Mouse (Mus musculus) small intestine, adult 2 months (tissue): ENCODE measurements around the gene Lipc. TPM values are rescaled to one million over a fixed set of nuclear protein-coding genes. Genes with fewer than 3 reads are reported as not detected.

Experiments
- H3K27ac ChIP-seq: fragments of 200-500 bp; 2 replicates; pipeline ENCODE4 v1.5.1; 2012; ENCODE audit warnings: low read depth, low read length, control low read depth, inconsistent platforms; ENCODE audit not compliant: insufficient read depth
- H3K27me3 ChIP-seq: fragments of 200-500 bp; 2 replicates; pipeline ENCODE4 v1.6.1; 2012; ENCODE audit warnings: mild to moderate bottlenecking, moderate library complexity, low read length, inconsistent platforms; ENCODE audit not compliant: control insufficient read depth, insufficient read depth
- H3K36me3 ChIP-seq: fragments of 200-500 bp; 2 replicates; pipeline ENCODE4 v1.6.1; 2012; ENCODE audit warnings: mild to moderate bottlenecking, low read length, control low read depth, inconsistent platforms; ENCODE audit not compliant: control insufficient read depth, insufficient read depth
- H3K4me1 ChIP-seq: fragments of 200-500 bp; 2 replicates; pipeline ENCODE4 v1.6.1; 2012; ENCODE audit warnings: low read length, inconsistent platforms, mixed read lengths; ENCODE audit not compliant: control insufficient read depth, insufficient read depth, insufficient read length
- H3K4me3 ChIP-seq: fragments of 200-500 bp; 2 replicates; pipeline ENCODE4 v1.5.1; 2012; ENCODE audit warnings: low read depth, mild to moderate bottlenecking, control low read depth, inconsistent platforms, low read length, moderate library complexity
- CTCF ChIP-seq: fragments of 200-500 bp; IDR thresholded peaks from 2 replicates; pipeline ENCODE4 v1.5.1; 2012; ENCODE audit warnings: low read depth, mild to moderate bottlenecking, control low read depth, inconsistent platforms, low read length, moderate library complexity, mixed read lengths; ENCODE audit not compliant: insufficient replicate concordance, insufficient read length; ENCODE audit errors: extremely low read depth
- POLR2A ChIP-seq: fragments of 200-500 bp; IDR thresholded peaks from 2 replicates; pipeline ENCODE4 v1.6.1; 2012; ENCODE audit warnings: low read depth, mild to moderate bottlenecking, control low read depth, inconsistent platforms, low read length, moderate library complexity
- WGBS: fragments of 180-500 bp; shearing (Covaris S2); methylation state at CpG from one replicate; pipeline ENCODE4 v1.1.7; 2018; 5-methylcytosine and 5-hydroxymethylcytosine counted together
- polyA plus RNA-seq: library from polyadenylated mRNA; depleted of rRNA; stranded (reverse); fragments of >200 nt; gene quantifications from 2 replicates; pipeline ENCODE4 v1.2.3, GENCODE M21; 2012

Gene Lipc
- polyA plus RNA-seq, 1 experiment = 0.56 TPM

DNA sequence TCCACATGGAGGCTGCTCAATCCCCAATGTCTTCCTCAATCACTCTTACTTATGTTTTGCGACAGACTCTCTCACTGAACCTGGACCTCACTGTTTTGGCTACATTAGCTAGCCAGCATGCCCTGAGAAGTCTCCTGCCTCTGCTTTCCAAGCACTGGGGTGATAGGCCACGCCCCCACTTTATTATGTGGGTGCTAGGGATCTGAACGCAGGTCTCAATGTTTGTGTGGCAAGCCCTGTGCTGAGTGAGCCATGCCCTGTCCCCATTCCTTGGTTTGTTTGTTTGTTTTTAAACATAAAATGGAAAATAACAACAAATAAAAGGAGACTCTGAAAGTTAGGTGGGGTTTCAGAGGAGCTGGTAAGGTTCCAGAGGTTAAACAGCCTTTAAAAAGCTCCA is 7.4 kb upstream of the Lipc start:
- H3K27me3 ChIP-seq = no peaks in the 10 kb centered on the region
- WGBS = 90% methylated on average over 3 of the region's 3 CpGs
- peaks cover 2% of the 10 kb centered on the region; the same call in 1 of the 2 replicates for H3K4me1 ChIP-seq
- no peak overlapping the region for H3K27ac ChIP-seq
- no peaks in the 10 kb centered on the region for H3K36me3 ChIP-seq
- no peak overlapping the region for H3K4me3 ChIP-seq
- TF ChIP-seq CTCF (no peak), POLR2A (no peak)

DNA sequence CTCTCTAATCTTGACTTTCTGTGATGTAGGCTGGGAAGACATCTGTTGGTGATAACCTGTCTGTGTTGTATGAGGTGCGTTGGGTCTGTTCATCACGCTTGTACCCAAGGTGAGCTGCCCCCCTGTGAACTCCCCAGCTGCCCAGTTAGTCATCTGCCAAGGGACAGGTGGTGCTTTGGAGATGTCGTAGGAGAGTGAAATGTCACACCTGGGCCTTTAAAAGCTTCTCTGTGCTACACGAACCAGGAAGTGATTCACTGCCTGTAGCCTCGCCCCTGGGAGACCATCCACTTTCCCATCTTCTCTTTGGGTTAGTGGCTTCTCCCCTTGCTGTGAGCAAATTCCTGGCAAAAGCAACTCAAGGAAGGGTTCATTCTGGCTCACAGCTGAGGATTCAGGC is 6.4 kb upstream of the Lipc start:
- Histone ChIP-seq H3K4me3 (no peak overlapping the region), H3K27ac (no peak overlapping the region), H3K36me3 (no peaks in the 10 kb centered on the region), H3K27me3 (no peaks in the 10 kb centered on the region), H3K4me1 (peaks cover 2% of the 10 kb centered on the region; the same call in 1 of the 2 replicates)
- WGBS = 53% methylated on average over 5 of the region's 5 CpGs
- TF ChIP-seq CTCF (no peak), POLR2A (no peak)

DNA sequence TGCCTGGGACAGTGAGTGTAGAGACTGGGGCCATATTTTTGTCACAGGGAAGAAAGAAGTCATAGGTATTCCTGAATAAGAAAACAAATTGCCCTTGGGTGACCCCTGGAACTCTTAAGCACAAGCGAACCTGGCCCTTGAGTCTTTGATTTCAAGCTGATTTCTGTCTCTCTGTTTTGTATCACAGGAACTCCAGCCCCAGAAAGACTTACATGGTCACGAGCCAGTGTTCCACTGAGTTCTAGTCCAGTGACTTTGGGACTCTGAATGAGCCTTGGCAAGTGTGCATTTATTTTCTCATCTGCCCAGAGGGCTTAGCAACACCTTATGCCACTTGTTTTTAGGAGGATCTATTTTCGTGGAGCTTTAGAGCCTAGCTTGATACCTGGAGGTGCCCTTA is 5.7 kb upstream of the Lipc start:
- no peak overlapping the region for H3K4me3 ChIP-seq
- peaks cover 2% of the 10 kb centered on the region; the same call in 1 of the 2 replicates for H3K4me1 ChIP-seq
- WGBS = 84% methylated on average over 3 of the region's 3 CpGs
- no peak overlapping the region for H3K27ac ChIP-seq
- H3K27me3 ChIP-seq = no peaks in the 10 kb centered on the region
- no peak for TF ChIP-seq CTCF
- no peak for TF ChIP-seq POLR2A
- no peaks in the 10 kb centered on the region for H3K36me3 ChIP-seq

DNA sequence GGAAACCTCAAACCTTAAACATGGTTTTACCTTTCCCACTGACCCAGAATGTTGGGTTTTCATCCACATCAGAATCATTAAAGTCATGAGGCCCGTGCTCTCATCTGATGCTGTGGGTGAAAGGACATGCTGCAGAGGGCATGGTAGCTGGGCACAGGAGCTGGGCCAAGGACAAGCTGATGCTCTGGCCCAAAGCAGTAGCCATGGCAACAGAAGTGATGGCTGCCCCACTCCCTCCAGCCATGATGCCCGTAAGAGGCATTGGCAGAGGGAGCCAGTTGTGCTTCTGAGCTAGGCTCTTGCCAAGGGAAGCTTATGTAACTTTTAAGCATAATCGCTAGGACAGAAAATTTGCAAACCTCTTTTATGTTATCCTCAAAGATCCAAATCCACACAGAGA is 2.2 kb upstream of the Lipc start:
- 96% methylated on average over 3 of the region's 3 CpGs for WGBS
- no peaks in the 10 kb centered on the region for H3K36me3 ChIP-seq

DNA sequence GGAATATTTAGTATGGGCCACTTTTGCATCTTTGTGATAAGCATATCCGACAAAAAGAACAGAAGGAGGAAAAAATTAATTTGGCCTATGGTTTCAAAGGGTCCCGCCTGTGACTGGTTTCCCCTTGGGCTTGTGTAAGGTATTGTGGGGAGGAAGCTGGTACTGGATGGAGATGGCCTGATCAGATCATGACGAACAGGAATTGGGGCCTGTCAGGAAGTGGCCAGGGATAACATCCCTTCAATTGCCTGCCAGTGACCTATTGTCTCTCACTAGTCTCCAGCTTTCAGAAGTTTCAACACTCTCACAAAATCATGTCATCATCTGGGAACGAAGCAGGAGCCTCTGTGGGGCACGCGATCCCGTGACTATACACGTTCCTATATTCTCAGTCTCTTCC is 2.7 kb downstream of the Lipc start:
- H3K36me3 ChIP-seq = no peaks in the 10 kb centered on the region
- H3K4me1 ChIP-seq = no peaks in the 10 kb centered on the region
- no peaks in the 10 kb centered on the region for H3K27me3 ChIP-seq
- TF ChIP-seq CTCF = no peak
- TF ChIP-seq POLR2A = no peak
- H3K27ac ChIP-seq = no peak overlapping the region
- 88% methylated on average over 8 of the region's 8 CpGs for WGBS
- no peak overlapping the region for H3K4me3 ChIP-seq

More for the DNA sequence above, 2.2 kb upstream of the Lipc start:
- Histone ChIP-seq H3K4me1 (peaks cover 2% of the 10 kb centered on the region; the same call in 1 of the 2 replicates), H3K27me3 (no peaks in the 10 kb centered on the region), H3K4me3 (no peak overlapping the region), H3K27ac (no peak overlapping the region)
- TF ChIP-seq POLR2A (no peak), CTCF (no peak)

DNA sequence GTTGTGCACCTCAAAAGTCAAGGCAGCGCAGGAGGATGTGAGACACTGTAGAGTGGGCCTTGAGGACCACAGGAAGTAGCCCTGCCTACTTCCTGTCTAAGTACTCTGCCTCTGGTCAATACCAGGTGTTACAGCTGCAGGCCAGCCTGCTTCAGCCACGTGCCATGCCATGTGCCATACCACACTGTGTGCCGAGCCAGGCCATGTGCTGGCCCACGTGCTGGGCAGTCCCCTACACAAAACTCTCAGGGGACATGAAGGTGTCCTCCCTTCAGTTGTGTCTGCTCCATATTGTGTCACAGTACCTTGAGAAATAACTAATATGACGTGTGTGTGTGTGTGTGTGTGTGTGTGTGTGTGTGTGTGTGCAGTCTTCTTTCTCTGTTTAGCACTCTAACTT is 4.7 kb downstream of the Lipc start:
- no peaks in the 10 kb centered on the region for H3K36me3 ChIP-seq
- no peak overlapping the region for H3K27ac ChIP-seq
- H3K27me3 ChIP-seq = no peaks in the 10 kb centered on the region
- peaks cover 2% of the 10 kb centered on the region; the same call in 1 of the 2 replicates for H3K4me1 ChIP-seq
- WGBS = 87% methylated on average over 5 of the region's 5 CpGs
- TF ChIP-seq CTCF = no peak
- TF ChIP-seq POLR2A = no peak
- no peak overlapping the region for H3K4me3 ChIP-seq

DNA sequence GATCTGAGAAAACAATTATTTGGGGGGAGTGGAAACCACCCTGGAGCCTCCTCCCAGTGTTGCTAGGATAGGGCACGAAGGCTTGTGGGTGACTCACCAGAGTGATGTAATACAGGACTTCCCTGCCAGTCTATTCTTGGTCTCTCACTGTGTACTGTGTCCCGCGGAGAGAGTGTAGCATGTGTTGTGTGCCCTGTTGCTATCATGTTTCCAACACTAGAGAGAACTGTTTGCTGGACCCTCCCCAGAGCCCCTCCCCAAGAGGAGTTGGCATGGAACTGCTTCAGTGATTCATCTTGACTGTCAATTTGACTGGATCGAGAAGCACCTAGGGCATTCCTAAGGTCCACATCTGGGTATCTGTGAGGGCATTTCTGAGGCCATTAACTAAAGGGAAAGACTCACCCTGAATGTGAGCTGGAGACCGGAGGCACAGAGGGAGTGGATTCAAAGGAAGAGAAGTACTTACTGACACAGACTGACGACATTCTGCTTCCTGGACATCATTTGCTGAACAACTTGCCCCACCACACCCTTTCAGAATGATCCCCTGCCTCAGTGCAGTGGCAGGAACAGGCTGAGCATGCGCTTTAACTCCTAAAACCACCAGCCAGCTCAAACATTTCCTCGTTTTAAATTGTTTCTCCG is 9.2 kb downstream of the Lipc start:
- no peaks in the 10 kb centered on the region for H3K27me3 ChIP-seq
- TF ChIP-seq POLR2A = no peak
- no peak for TF ChIP-seq CTCF
- no peaks in the 10 kb centered on the region for H3K36me3 ChIP-seq
- H3K4me1 ChIP-seq = peaks cover 12% of the 10 kb centered on the region; the same call in 1 of the 2 replicates
- WGBS = 51% methylated on average over 9 of the region's 9 CpGs
- no peak overlapping the region for H3K4me3 ChIP-seq
- 0 out of 2 replicates have a peak overlapping the region, but pooled peaks have one; percentile 1 for H3K27ac ChIP-seq

DNA sequence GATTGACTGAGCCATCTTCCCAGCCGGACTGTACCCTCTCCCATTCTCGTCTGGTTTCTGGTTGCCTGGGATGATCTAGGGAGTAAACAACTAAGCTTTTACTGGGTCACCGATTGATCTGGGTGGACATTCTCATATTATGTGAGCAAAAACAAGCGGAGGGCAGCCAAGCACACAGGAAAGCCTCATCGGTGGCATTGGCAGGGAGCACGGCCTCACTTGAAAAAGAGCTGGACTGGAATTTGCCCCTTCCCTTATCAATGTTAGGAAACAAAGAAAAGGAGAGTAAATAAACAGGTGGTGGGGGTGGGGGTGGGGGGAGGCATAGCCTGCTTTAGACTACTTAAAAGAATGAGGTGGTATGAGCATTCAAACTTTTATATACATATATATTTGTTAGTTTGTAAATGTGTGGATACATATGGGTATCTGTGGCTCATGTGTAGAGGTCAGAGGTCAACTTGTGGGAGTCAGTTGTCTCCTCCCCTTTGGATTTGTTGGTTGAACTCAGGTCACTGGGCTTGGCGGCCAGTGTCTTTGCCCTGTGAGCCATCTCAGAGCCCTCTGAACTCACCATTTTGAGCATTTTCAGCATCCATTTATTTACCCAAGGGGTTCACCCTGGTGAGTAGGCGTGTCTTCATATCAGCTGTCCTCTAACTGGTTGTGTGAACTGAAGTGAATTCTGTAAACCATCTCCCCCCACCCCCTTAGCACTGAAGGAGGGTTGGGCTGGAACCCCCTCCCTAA is 12.1 kb downstream of the Lipc start:
- H3K27me3 ChIP-seq = no peaks in the 10 kb centered on the region
- WGBS = 43% methylated on average over 8 of the region's 8 CpGs
- no peaks in the 10 kb centered on the region for H3K36me3 ChIP-seq
- TF ChIP-seq CTCF = no peak
- H3K4me1 ChIP-seq = peaks cover 12% of the 10 kb centered on the region; the same call in 1 of the 2 replicates
- H3K27ac ChIP-seq = peak overlapping the region; percentile 6; the same call in 1 of the 2 replicates
- no peak overlapping the region for H3K4me3 ChIP-seq
